Mouse (Mus musculus) testis, postnatal 14 days (tissue): ENCODE data around the gene Muc1.
A peak's percentile ranks its signal among the peaks of the same experiment; 100 is the strongest.
"Not testable (repeated sequence)": the region's sequence is repeated elsewhere in the genome, so short reads cannot be mapped to it uniquely, and the experiment has no call there.

Experiments used
- DNase-seq: peaks from one replicate; pipeline ENCODE4 v3.0.0; 2021; ENCODE audit warnings: low spot score

The Muc1 gene

GRCm38 (mm10) chr3:89210162-89210561 lies 18.7 kb upstream of the Muc1 start:
- no peak for DNase-seq

DNA sequence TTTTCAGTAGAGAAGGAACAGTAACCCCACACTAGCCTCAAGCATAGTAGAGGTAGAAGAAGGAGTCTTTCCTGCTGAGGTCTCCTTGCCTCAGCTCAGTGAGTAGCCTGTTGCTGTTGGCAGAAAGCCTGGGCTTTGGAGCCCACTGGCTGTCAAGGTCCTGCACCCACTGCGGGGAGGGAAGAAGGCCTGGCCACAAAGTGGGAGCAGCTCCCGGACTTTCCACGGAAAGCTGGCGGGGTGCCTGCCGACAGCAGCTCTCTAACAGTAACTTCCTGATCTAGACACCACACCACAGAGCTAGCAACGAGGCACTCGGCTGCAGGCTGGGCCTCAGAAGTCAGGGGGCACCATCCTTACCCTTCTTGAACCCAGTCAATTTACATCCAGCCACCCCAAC lies 18.1 kb upstream of the Muc1 start:
- no peak for DNase-seq

DNA sequence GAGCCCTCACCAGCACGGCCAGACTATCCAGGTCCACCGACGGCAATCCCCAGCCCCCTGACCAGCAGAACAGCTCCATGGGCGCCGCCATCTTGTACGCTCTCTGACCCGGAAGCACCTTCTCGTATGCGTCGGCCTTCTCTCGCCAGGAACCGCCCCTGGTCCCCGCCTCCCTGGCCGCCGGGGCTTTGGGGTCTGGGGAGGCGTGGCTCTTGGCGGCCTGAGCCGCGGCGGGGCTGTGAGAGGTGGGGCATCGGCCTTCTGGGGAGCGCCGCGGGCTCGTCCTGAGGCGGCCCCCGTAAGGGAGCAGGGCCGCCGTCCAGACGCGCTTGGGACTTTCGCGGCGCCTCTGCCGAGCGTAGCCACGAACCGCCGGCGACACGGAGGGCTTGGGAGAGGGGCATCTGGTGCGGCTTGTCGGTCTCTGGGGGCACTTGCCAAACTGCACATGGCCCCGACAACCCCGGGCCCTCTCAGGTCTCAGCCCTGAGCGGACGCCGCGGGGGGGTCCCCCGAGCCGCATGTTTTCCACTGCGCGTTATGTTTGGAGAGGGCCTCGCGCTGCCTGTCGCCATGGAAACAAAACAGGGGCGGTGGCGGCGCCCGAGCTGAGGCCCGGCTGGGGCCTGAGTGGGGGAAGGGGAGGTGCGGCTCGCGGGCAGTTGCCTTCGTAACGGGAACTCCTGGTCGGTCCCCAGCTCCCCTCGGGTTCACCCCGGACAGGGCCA lies 14.9 kb upstream of the Muc1 start:
- peak; percentile 95 for DNase-seq

GRCm38 (mm10) chr3:89214681-89215411 lies 14.0 kb upstream of the Muc1 start, which contains the start of gene Thbs3:
Thbs3 (plus strand) TSS chr3:89215180.
- no peak for DNase-seq

DNA sequence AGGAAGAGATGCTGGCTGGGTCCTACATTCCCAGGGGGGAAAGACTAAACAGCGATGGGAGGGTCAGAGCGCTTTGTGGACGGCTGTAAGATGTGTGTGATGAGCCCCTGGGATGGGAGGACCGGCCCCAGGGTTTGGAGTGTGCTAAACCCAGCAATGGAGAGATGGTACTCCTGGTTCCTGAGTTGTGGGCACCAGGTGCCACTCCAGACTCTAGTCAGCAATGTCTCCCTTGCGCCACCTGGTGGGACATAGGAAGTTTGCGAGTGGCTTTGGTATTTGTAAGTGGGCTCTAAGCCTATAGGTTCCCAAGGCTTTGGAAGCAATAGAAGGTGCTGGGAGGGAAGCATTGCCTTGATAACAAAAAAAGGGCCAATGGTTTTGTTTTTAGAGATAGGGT lies 13.0 kb upstream of the Muc1 start:
- peak; percentile 67 for DNase-seq

- DNase-seq, result not testable (repeated sequence)
These were observed 12.4 kb upstream of the Muc1 start for GRCm38 (mm10) chr3:89216407-89216806.

GRCm38 (mm10) chr3:89218271-89218670 lies 10.6 kb upstream of the Muc1 start:
- no peak for DNase-seq

DNA sequence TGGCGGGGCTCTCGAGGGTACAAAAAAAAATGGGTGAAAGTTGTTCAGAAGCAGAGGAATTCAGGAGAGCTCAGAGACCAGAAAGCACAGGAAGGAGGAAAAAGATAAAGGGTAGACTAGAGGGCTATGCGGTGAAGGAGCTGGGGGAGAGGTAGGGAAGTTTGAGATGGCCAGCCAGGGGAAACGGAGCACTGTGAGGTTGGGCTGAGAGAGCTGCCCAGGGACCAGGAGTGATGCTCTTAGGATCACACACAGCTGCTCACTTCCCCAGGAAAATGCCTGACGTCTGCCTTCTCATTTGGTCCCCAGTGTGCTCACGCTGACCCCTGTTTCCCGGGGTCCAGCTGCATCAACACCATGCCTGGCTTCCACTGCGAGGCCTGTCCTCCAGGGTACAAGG lies 9.3 kb upstream of the Muc1 start:
- DNase-seq, result no peak

DNA sequence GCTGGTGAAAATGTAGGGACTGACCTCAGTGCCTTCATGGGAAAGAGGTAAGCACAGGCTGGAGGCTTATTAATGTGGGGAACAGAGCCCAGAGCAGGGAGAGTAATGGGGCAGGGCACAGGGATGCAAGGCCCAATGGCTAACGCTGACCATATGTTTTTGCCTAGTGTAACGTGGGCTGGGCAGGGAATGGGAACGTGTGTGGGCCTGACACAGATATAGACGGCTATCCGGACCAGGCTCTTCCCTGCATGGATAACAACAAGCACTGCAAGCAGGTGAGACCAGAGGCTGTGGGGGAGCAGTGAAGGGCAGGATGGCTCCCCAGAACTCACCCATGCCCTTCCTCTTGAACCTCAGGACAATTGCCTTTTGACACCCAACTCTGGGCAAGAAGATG lies 7.7 kb upstream of the Muc1 start:
- no peak for DNase-seq

DNA sequence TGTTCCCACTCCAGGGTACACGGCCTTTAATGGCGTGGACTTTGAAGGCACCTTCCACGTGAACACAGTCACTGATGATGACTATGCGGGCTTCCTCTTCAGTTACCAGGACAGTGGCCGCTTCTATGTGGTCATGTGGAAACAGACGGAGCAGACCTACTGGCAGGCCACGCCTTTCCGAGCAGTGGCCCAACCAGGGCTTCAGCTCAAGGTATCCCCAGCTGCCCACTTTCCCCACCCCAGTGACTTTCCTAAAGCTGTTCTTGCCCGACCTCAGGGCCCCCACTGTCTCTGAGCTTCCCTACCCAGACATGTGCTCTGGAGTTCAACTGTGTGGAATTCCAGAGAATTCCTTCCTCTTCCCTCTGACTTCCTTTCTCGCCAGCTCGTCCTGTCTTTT lies 4.1 kb upstream of the Muc1 start:
- DNase-seq, result no peak

DNA sequence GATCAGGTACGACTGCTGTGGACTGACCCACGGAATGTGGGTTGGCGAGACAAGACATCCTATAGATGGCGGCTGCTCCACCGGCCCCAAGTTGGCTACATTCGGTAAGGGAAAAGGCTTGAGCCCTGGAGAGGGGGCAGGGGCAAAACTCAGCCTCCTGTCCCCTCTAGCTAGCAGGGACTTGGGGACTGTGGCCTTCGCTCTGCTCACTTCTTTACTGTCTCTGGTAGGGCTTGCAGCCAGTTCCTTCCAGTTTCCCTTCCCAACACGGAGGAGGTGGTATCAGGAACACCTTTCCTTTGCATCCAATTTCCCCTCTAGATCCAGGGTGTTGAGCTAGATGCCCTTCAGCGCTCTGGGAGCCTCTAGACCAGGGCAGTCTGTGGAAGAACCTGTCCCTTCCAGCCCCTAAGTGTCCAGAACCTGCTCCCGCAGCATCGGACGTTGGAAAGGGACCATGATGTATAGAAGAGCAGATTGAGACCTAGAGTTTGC lies 3.5 kb upstream of the Muc1 start:
- no peak for DNase-seq

GRCm38 (mm10) chr3:89225918-89226317 lies 2.9 kb upstream of the Muc1 start:
- no peak for DNase-seq

DNA sequence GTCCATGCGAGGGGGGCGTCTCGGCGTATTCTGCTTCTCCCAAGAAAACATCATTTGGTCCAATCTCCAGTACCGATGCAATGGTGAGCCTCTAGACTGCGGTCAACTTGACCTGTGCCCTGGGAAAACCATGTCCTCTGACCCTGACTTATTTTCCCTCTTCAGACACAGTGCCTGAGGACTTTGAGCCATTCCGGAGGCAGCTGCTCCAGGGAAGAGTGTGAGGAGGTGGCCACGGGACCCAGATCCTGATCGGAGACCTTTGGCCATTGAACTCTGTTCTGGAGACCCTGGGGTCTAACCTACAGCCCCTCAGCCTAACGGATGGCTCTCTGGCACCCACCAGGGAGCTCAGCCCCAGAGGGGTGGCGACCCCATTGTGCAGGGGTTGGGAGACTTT lies 2.5 kb upstream of the Muc1 start:
- no peak for DNase-seq

DNA sequence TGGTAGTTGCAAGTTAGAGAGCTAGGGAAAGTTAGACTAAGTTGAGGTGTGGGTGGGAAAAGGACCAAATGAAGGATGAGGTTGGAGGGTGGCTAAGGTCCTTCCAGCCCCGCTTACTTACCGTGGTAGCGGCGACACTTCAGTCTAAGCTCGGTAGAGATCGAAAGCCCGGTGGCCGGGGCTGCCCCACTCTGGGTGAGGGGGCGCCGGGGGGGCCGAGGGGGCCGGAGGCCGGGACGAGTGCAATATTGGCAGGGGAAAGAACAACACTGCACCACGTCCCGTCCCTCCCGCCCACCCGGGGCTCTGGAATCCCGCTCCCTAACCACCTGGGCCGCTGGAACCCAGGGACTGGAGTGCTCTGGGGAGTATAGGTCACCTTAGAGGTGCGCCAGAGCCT lies 2.0 kb upstream of the Muc1 start, which contains the start of gene Mtx1:
Gene Mtx1, minus strand, starts transcription at position 189 of the 400 bp plus-strand sequence.
- no peak for DNase-seq

- DNase-seq, result peak; percentile 87
These were observed 1.3 kb upstream of the Muc1 start for GRCm38 (mm10) chr3:89227307-89228179.

GRCm38 (mm10) chr3:89228180-89228549 lies 692 bp upstream of the Muc1 start:
- peak; percentile 85 for DNase-seq

- DNase-seq, result no peak
These were observed 419 bp downstream of the Muc1 start for GRCm38 (mm10) chr3:89229276-89229675.

- DNase-seq, result no peak
These were observed 1.7 kb downstream of the Muc1 start for GRCm38 (mm10) chr3:89230561-89230960.

DNA sequence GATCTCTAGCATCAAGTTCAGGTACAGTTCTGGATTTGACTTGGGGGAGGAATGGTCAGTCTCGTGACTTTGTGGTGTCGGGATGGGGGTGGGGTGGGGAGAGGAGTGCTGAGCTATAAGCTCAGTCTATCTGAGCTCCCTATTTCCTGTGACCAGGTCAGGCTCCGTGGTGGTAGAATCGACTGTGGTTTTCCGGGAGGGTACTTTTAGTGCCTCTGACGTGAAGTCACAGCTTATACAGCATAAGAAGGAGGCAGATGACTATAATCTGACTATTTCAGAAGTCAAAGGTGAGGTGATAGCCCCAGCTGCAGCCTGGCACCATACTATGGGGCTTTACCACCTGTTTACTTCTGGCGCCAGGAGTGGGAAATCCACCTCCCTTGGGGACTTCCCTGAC lies 2.5 kb downstream of the Muc1 start:
- no peak for DNase-seq

- no peak for DNase-seq
These were observed 3.0 kb downstream of the Muc1 start for GRCm38 (mm10) chr3:89231772-89232275.

DNA sequence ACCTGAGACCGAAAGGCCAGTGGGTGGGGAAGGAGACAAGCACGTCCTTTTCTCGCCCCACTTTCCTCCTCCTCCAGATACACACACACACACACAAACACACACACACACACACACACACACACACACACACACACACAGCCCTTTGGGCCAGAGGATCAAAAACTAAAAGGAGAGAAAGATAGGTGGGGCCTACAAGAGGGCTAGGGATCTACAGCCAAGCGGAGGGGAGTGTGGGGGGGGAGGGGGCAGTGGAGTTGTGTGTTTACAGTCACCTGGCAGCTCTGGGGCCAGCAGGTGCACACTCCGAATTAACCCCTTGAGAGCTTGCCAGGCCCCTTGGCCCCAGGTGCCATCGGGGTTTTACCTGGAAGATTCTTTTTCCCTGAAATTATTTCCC lies 3.8 kb downstream of the Muc1 start:
- DNase-seq, result no peak

GRCm38 (mm10) chr3:89233562-89234110 lies 4.8 kb downstream of the Muc1 start:
- DNase-seq, result no peak
